31 mouse cellular contexts compared by ENCODE assay signal in the genomic region with DNA sequence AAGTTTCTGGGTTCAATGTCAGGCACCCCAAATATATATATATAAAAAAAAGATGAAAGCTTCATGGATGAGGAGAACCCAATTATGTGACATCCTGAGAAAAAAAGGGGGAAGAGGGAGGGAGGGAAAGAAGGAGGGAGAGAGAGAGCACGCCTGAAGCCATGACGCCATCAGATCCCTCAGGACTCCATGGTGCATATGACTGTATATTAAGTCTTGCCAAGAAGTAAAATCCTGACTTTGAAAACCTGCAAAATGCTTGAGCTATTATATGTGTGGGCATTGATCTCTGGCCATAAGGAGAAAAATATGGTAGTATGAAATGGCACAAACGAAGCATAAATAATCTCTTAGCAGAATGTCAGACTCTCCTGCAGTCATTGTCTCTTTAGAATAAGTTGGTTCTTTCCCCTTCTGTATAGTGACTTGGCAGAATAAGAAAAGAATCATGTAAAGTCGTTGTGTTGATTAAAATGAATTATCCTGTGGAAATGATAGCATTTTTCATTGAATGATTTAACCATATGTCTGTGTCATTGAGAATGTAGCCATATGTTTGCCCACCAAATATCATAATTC. TPM values are rescaled to one million over a fixed set of nuclear protein-coding genes. Genes with fewer than 3 reads are reported as not detected.
"Had no signal": no experiment of that assay in that cellular context is flagged by ENCODE, and none has a peak within 500 bp of the region (broad histone marks: within the 10 kb centered on the region; RNA-seq: fewer than 3 reads in every experiment).

No protein-coding gene starts in this region.

- H3K9ac ChIP-seq: heart, embryonic 12.5 days; hindbrain, embryonic 12.5 days; hindbrain, embryonic 14.5 days; intestine, embryonic 15.5 days; limb, embryonic 12.5 days; liver, embryonic 13.5 days; liver, embryonic 15.5 days had no signal

- H3K27me3 ChIP-seq: heart, embryonic 12.5 days; hindbrain, embryonic 12.5 days; intestine, embryonic 15.5 days; limb, embryonic 12.5 days; liver, embryonic 13.5 days; liver, embryonic 15.5 days had no signal

- H3K4me3 ChIP-seq: gastrocnemius, adult 2 months; heart, embryonic 10.5 days; heart, embryonic 12.5 days; hindbrain, embryonic 10.5 days; hindbrain, embryonic 12.5 days; intestine, embryonic 15.5 days; left cerebral cortex, adult 2 months; limb, embryonic 10.5 days; limb, embryonic 12.5 days; liver, embryonic 13.5 days; liver, embryonic 15.5 days had no signal

- DNase-seq: gastrocnemius, adult 2 months; gastrocnemius, postnatal 10 days; gastrocnemius, postnatal 25 days; heart, adult 18-20 months; heart, postnatal 10 days; heart, postnatal 4 days; kidney, adult 18-20 months; kidney, adult 8-10 months; kidney, postnatal 10 days; kidney, postnatal 25 days; kidney, postnatal 4 days; liver; liver, embryonic 13.5 days had no signal

- H3K4me2 ChIP-seq: heart, embryonic 12.5 days; hindbrain, embryonic 12.5 days; hindbrain, embryonic 14.5 days; intestine, embryonic 15.5 days; limb, embryonic 12.5 days; liver, embryonic 11.5 days; liver, embryonic 13.5 days; liver, embryonic 15.5 days had no signal

- H3K9me3 ChIP-seq: heart, embryonic 10.5 days; heart, embryonic 12.5 days; hindbrain, embryonic 10.5 days; hindbrain, embryonic 12.5 days; intestine, embryonic 15.5 days; limb, embryonic 10.5 days; limb, embryonic 12.5 days; liver, embryonic 13.5 days; liver, embryonic 15.5 days had no signal

- H3K27ac ChIP-seq: gastrocnemius, adult 2 months; heart, embryonic 10.5 days; hindbrain, embryonic 10.5 days; hindbrain, embryonic 12.5 days; hindbrain, embryonic 14.5 days; intestine, embryonic 15.5 days; left cerebral cortex, adult 2 months; limb, embryonic 10.5 days; limb, embryonic 12.5 days; liver, embryonic 13.5 days; liver, embryonic 15.5 days had no signal

- H3K36me3 ChIP-seq: heart, embryonic 10.5 days; heart, embryonic 12.5 days; hindbrain, embryonic 10.5 days; hindbrain, embryonic 12.5 days; intestine, embryonic 15.5 days; limb, embryonic 10.5 days; limb, embryonic 12.5 days; liver, embryonic 13.5 days; liver, embryonic 15.5 days had no signal

- ATAC-seq: hindbrain, embryonic 16.5 days; inflammation-experienced regulatory T-cells, adult 6 months; intestine, embryonic 15.5 days; intestine, postnatal 0 days had no signal

- H3K4me1 ChIP-seq: heart, embryonic 10.5 days; hindbrain, embryonic 12.5 days; intestine, embryonic 15.5 days; limb, embryonic 10.5 days; limb, embryonic 12.5 days; liver, embryonic 13.5 days; liver, embryonic 15.5 days had no signal

RNA-seq across cellular contexts. Expression of a gene that starts 17.6 kb away (rescaled TPM):
- total RNA-seq: gastrocnemius, adult 2 months had no signal
- polyA plus RNA-seq: heart, embryonic 10.5 days; heart, embryonic 12.5 days; heart, embryonic 14.5 days; heart, embryonic 16.5 days; hindbrain, embryonic 10.5 days; hindbrain, embryonic 12.5 days; hindbrain, embryonic 14.5 days; hindbrain, embryonic 16.5 days; inflammation-experienced regulatory T-cells, adult 6 months; intestine, embryonic 15.5 days; intestine, postnatal 0 days; kidney, embryonic 14.5 days; kidney, embryonic 16.5 days; limb, embryonic 10.5 days; limb, embryonic 12.5 days; liver, embryonic 11.5 days; liver, embryonic 13.5 days; liver, embryonic 15.5 days had no signal
